Mouse (Mus musculus) stomach, embryonic 16.5 days (tissue): ENCODE results near the gene Cbx3. TPM values are rescaled to one million over a fixed set of nuclear protein-coding genes. Genes with fewer than 3 reads are reported as not detected.

ENCODE experiments used
- ATAC-seq: fragments of 200-750 bp; cut with Nextera tagmentation; 2 replicates; pipeline ENCODE4 v1.8.0; 2017; ENCODE audit warnings: moderate number of reproducible peaks, moderate TSS enrichment; ENCODE audit not compliant: insufficient read depth, low FRiP score
- H3K27ac ChIP-seq: fragments of 300-500 bp; sonication (generic); 2 replicates; pipeline ENCODE4 v1.5.1; 2014; ENCODE audit warnings: low read length
- H3K27me3 ChIP-seq: fragments of 300-500 bp; sonication (generic); 2 replicates; pipeline ENCODE4 v1.6.1; 2014; ENCODE audit warnings: low read length, control low read depth, mixed read lengths; ENCODE audit not compliant: control insufficient read depth, insufficient read depth
- H3K36me3 ChIP-seq: fragments of 300-500 bp; sonication (generic); 2 replicates; pipeline ENCODE4 v1.6.1; 2014; ENCODE audit warnings: low read length; ENCODE audit not compliant: control insufficient read depth, insufficient read depth
- H3K4me1 ChIP-seq: fragments of 300-500 bp; sonication (generic); 2 replicates; pipeline ENCODE4 v1.6.1; 2014; ENCODE audit warnings: low read length, control low read depth, mixed read lengths; ENCODE audit not compliant: control insufficient read depth, insufficient read depth
- H3K4me2 ChIP-seq: fragments of 300-500 bp; sonication (generic); 2 replicates; pipeline ENCODE4 v1.6.1; 2014; ENCODE audit warnings: low read depth, low read length, mixed read lengths
- H3K4me3 ChIP-seq: fragments of 300-500 bp; sonication (generic); replicated peaks from 2 replicates; pipeline ENCODE4 v1.5.1; 2014; ENCODE audit warnings: mild to moderate bottlenecking, low read length
- H3K9ac ChIP-seq: fragments of 300-500 bp; sonication (generic); 2 replicates; pipeline ENCODE4 v1.6.1; 2014; ENCODE audit warnings: low read length
- H3K9me3 ChIP-seq: fragments of 300-500 bp; sonication (generic); replicated peaks from 2 replicates; pipeline ENCODE4 v1.6.1; 2016; ENCODE audit warnings: low read length, control low read depth; ENCODE audit not compliant: control insufficient read depth
- WGBS: fragments of 180-500 bp; shearing (Covaris S2); extraction: QIAGEN DNeasy Blood & Tissue Kit; methylation state at CpG from one replicate; pipeline ENCODE4 v1.1.7; 2014; 5-methylcytosine and 5-hydroxymethylcytosine counted together
- polyA plus RNA-seq: library from polyadenylated mRNA; unstranded; fragments of >200 nt; fragmentation: Nextera tagmentation; extraction: Ambion mirVana; gene quantifications from 2 replicates; pipeline ENCODE4 v1.2.1, GENCODE M21; 2015

Gene Cbx3
- polyA plus RNA-seq, 1 experiment from 2014 or later, result 396 TPM

DNA sequence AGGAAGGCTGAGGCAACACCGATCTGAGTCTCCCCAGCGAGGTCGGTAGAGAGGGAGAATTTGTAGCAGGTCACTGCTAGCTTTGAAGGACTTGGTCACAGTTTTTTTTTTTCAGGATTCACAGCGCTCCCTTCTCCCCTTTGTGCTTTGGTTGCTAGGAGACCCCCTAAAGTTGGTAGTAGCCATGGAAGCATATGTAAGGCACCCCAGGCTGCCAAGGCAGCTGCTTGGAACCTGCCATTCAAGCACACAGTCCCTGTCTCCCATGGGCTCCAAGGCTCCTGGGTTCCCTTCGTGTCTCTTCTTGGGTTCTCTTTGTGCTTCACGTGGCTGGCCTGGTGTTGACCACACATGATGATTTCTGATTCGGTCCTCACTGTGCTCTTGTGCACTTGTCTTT, 59.3 kb downstream of the Cbx3 start:
- ATAC-seq, result no peak
- H3K27me3 ChIP-seq, result no peaks in the 10 kb centered on the region
- H3K4me3 ChIP-seq, result no peak overlapping the region
- no peaks in the 10 kb centered on the region for H3K9me3 ChIP-seq
- peaks cover 7% of the 10 kb centered on the region for H3K4me1 ChIP-seq
- H3K36me3 ChIP-seq, result no peaks in the 10 kb centered on the region
- no peak overlapping the region for H3K4me2 ChIP-seq
- H3K9ac ChIP-seq, result no peak overlapping the region
- 73% methylated on average over 7 of the region's 7 CpGs for WGBS
- H3K27ac ChIP-seq, result no peak overlapping the region

Other genes with a start within 250 kb of the Cbx3 start
- 7.0 and 7.4 TPM in 2 replicates for gene Nfe2l3, start 37.7 kb upstream of the Cbx3 start, polyA plus RNA-seq
- 1,433 and 1,504 TPM in 2 replicates for gene Hnrnpa2b1, start 466 bp upstream of the Cbx3 start, polyA plus RNA-seq
- 16.0 and 17.1 TPM in 2 replicates for gene Snx10, start 53.5 kb downstream of the Cbx3 start, polyA plus RNA-seq